Mouse (Mus musculus) spleen, adult 18-20 months (tissue): Measurements from ENCODE around the gene Esp8.
"Not testable (repeated sequence)": the region's sequence is repeated elsewhere in the genome, so short reads cannot be mapped to it uniquely, and the experiment has no call there.

Experiments
- DNase-seq, 2 experiments: peaks; one replicate each; pipeline ENCODE4 v3.0.0; 2022; ENCODE audit warnings: mixed read lengths in 2 of 2

Gene Esp8

DNA sequence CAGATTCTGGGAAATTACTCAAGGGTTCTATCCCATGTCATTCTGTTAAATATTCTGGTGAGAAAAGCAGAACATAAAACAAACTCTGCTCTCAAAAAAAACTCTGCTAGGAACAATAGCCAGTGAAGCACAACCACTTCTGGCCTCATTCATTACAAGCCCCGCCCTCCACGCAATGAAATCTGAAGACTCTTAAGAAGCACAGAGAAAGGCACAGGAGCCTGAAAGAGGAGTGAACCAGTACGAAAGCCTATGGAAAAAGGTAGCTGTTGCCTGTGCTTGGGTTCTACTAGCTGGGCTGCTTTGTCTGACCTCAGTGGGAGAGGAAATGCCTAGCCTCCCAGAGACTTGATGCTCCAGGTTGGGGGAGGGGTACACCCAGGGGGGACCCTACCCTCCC, at the start of gene Esp8:
Gene Esp8, plus strand, starts transcription at position 205 of the 400 bp plus-strand sequence.
- DNase-seq = no peak

DNA sequence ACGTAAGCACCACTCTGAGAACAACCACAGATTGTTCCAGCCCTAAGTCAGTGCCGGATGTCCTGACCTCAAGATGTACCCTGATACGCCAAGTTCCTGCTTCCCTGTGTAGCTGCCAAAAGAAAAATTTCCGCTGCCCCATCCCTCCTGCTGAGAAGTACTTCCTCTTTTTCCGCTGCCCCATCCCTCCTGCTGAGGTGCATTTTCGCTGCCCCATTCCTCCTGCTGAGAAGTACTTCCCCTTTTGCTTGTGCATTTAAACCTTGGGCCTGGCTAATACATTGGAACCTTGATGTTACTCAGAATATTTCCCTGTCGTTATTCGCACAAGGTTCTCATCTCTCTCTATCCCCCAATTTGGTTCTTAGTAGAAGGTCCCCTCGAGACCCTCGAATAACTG, 36.3 kb upstream of the Esp8 start:
- DNase-seq = not testable (repeated sequence)

DNA sequence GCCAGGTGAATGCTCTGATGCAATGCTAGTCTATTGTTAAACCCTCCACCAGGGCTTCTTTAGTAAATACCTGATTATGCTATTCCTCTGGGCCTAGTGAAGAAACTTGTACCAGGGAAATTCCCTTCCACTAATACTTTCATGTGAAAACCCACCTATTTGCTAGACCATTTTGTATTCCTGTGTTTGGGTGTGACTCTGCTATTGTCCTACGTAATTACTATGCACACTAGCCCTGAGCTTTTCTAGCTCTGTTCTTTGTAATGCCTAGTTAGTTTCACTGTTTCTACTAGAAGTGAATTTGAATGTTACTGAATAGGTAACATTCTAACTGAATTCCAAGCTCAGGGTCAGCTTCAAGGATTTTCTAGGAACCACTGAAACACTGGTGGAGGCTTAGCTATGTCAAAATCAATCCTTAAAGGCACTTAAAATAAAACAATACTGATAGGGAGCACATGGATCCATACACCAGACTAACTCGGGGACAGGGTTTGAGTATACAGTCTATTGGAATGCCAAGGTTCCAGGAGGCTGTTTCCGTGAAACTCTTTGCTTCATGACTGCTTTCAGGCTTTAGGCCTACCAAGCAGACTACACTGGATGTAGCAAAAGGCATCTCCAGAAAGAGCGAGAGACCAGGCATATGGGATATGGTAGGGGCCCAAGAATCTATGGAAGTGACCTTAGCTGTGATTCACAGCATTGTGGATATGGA, 24.2 kb upstream of the Esp8 start:
- not testable (repeated sequence) for DNase-seq

DNA sequence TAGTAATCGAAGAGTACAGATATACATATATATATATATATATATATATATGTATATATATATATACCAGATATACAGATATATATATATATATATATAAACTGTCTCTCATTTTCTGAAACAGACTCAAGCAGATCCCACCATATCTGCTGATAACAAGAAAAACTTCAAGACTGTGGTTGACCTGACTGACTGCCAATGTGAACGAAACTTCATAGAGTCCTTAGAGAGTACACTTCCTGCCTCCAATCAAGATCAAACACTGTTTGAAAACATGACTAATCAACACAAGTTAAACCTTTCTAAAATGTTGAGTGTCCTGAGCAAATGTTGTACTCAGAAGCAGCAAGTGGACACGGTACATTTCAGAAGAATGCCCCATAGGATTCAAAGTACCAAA, 10.0 kb downstream of the Esp8 start:
- no peak for DNase-seq

DNA sequence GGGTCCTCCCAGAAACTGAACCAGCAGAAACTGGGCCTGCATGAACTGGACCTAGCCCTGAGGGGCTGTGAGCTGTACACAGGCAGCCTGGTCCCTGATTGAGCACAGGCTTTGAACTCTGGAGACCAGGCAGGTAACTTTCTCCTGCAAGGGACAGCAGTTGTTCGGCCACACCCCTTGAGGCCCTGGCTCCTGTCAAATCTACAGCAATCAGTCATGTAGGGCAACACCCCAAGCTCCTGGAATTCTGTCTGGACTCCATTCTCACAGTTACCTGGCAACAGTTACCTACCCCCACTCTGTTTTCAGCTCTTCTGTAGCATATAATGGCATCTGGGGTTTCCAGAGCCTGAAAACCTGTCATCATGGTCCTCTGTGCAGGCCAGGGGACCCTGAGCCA, 11.3 kb downstream of the Esp8 start:
- no peak for DNase-seq

DNA sequence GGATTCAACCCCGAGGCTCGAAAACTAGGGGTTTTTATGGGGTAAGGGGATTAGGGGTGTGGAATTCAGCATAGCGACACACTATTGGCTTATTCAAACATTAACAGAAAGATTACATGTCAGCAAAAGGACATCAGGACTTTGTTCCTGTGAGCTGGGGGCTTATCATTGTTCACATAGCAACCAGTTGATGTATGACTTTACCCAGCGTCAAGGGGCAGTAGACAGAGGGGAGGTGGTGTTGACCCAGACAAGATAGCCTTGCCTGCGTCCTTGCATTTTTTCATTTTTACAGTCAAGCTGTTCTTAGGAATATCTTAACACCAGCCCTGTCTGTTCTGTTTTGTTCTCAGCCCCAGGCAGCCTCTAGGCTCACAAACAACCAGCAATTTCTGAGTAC, 27.2 kb downstream of the Esp8 start:
- not testable (repeated sequence) for DNase-seq

DNA sequence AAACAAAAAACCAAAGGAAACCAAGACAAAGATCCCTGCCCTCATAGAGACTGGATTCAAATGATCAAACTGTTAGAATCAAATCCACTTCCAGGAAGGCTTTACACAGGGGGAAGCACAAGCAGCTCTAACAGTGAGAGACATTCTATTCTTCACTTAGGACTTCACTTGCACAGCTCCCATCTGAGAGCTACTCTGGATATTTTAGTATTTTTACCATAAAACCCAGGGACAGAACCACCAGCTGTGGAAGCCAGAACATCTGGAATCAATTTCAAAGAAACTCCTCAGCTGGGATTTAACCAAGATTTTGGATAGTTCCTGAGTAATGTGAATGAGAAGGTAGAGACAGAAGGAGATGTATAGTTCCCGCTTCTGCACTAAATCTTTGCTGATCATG, 33.6 kb downstream of the Esp8 start:
- no peak for DNase-seq

DNA sequence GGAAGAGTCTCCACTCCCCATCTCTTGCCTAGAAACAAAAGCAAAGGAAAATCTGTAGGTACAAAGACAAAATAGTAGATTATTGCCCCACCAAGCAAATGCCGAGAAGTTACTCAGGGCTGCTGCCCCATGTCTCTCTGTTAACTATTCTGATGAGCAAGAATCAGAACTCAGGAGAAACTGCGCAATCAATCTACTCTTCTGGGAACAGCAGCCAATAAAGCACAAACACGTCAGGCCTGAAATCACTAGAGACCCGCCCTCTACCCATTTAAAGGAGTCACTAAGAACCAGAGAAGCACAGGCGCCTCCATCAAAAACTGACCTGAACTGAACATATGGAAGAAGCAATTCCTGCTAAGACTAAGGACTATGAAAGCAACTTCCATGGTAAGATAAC, 41.4 kb downstream of the Esp8 start, which contains the start of gene Esp6:
Gene Esp6, plus strand, starts transcription at position 301 of the 400 bp plus-strand sequence.
- no peak for DNase-seq
